Mouse (Mus musculus) heart, adult 9 months (tissue): Measurements from ENCODE around the gene Ivns1abp.
"Not testable (repeated sequence)": the region's sequence is repeated elsewhere in the genome, so short reads cannot be mapped to it uniquely, and the experiment has no call there.

Source experiments
- DNase-seq, 2 experiments: peaks; one replicate each; pipeline ENCODE4 v3.0.0; 2022; ENCODE audit warnings: low spot score in 2 of 2

Ivns1abp gene

GRCm38 (mm10) chr1:151341321-151342044, 2.8 kb upstream of the Ivns1abp start:
- DNase-seq: peak in 1 of 2 experiments; percentile 43

DNA sequence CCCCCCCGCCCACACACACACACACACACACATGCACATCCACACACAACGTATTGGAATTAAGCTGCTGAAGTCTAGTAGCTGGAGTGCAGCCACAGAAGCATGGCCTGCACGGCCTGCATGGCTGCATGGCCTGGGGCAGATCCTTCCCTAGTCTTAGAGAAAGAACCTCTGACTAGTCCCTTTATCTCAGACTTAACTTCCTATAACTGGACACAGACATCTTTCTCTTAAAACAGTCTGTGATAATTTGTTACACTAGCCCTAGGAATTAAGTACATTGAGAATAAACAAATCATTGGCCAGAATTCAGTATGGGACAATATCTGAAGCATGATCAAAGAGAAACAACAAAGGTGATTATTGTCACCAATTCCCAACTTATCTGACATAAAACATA, 2.0 kb upstream of the Ivns1abp start:
- no peak for DNase-seq

GRCm38 (mm10) chr1:151342968-151343367, 1.3 kb upstream of the Ivns1abp start:
- DNase-seq: peak; percentile 58 to 62

- peak; percentile 49 to 52 for DNase-seq
Observed at GRCm38 (mm10) chr1:151343571-151344282, 550 bp upstream of the Ivns1abp start.

GRCm38 (mm10) chr1:151345109-151345862, 1.0 kb downstream of the Ivns1abp start:
- DNase-seq: peak; percentile 92 to 93

- DNase-seq: no peak
Observed at GRCm38 (mm10) chr1:151345863-151346195, 1.6 kb downstream of the Ivns1abp start.

- no peak for DNase-seq
Observed at GRCm38 (mm10) chr1:151346681-151347127, 2.4 kb downstream of the Ivns1abp start.

GRCm38 (mm10) chr1:151348293-151348692, 4.0 kb downstream of the Ivns1abp start:
- DNase-seq: not testable (repeated sequence)

GRCm38 (mm10) chr1:151352911-151353310, 8.6 kb downstream of the Ivns1abp start:
- DNase-seq: no peak

DNA sequence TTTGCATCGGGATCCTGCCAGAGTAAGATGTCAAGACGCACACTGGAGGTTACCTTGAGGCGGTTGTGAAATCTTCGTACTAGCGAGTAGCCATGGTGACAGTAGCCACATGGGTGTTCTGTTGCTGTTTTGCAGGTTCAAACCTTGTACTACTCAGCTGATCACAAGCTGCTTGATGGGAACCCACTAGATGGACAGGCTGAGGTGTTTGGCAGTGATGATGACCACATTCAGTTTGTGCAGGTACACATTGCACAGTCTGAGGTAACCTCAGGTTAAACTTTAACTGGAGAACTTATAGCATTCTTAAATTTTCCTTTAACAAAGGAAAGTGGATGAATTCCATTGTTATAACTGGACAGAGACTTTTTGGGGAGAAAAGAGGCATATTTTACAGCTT, 11.7 kb downstream of the Ivns1abp start:
- no peak for DNase-seq

DNA sequence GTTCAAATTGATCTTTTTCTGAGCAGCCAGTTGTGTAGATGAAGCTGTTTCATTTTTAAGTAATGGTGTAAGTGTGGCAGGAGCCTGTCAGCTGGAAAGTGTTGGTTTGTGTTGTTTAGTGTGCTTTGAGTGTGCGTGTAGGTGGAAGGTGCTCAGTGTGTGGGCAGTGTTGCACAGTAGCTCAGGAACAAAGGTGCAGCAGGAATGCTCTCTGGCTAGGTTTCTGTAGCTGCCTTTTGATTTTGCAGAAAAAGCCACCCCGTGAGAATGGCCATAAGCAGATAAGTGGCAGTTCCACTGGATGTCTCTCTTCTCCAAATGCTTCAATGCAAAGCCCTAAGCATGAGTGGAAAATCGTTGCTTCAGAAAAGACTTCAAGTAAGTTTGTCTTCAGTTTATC, 15.1 kb downstream of the Ivns1abp start:
- DNase-seq: no peak

DNA sequence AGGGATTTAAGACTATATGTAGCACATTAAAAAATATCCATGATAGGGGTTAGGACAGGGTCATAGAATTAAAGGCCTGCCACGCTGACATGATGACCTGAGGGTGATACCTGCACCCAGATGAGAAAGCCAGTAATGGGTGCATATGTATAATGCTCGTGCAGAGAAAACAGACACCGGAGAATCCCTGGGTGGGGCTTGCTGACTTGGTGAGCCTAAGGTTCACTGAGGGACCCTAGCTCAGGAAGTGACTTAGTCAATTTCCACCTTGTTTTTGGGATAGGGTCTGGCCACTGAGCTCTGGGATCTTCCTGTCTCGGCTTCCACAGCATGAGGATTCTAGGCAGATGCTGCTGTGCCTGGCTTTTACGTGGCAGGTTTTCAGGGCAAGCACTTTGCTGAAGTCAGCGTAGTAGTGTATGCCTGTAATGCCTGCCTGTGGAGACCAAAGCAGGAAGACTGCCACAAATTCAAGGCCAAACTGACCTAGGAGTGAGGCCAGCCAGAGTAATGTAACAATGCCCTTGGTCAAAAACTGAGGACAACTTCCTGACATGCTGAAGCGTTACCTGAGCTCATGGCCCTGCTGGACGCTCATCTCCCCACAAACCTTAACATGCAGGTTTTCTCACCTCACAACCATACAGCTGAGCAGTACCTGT, 22.8 kb downstream of the Ivns1abp start:
- DNase-seq: no peak

GRCm38 (mm10) chr1:151367721-151368324, 23.5 kb downstream of the Ivns1abp start:
- DNase-seq: no peak

DNA sequence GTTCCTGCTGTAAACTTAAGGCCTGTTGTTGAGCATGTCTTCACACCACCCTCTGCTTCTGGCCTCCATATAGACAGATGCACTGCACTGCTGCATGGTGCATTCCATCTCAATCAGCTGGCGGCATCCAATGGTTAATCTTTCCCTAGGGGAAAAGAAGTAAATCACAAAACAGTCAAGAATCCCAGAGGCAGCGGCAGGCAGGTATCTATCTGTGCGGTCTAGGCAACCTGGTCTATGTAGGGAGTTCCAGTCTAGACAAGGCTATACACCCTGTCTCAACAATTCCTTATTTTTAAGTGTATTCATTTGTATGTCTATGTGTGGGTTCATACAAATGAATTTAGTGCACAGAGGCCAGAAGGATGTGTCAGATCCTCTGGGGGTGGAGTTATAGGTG, 24.2 kb downstream of the Ivns1abp start:
- no peak for DNase-seq

GRCm38 (mm10) chr1:151370573-151370972, 26.3 kb downstream of the Ivns1abp start:
- no peak for DNase-seq

DNA sequence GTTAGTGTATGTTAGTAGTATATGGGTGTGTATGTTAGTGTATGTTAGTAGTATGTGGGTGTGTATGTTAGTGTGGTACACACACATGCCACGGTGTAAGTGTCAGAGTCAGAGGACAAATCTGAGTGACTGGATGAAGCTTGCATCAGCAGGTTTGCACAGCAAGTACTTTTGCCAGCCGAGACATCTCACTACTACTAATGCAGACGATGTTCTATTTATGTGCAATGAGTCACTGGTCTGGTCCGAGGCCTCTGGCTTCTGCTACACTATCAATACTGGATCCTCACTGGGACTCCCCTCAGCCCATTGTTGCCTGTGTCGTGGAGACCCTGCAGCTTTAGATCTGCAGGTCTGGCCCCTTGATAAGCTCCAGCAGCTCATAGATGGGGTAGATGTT, 27.3 kb downstream of the Ivns1abp start:
- no peak for DNase-seq

- DNase-seq: no peak
Observed at GRCm38 (mm10) chr1:151372823-151373222, 28.5 kb downstream of the Ivns1abp start.

DNA sequence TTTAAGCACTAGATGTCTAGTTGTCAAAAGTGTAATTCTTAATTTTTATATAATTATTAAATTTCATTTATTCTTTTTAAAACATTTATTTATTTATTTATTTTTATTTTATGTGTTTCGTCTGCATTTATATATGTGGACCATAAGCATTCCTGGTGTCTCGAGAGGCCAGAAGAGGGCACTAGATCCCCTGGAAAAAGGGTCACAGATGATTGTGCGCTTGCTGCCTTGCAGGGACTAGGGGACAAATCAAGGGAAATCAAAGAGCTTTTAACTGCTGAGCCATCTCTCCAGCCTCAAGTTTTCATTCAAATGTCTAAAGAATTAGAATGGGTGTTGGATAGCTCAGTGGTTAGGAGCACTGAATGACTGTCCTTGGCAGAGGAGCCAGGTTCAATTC, 33.1 kb downstream of the Ivns1abp start:
- DNase-seq: no peak

DNA sequence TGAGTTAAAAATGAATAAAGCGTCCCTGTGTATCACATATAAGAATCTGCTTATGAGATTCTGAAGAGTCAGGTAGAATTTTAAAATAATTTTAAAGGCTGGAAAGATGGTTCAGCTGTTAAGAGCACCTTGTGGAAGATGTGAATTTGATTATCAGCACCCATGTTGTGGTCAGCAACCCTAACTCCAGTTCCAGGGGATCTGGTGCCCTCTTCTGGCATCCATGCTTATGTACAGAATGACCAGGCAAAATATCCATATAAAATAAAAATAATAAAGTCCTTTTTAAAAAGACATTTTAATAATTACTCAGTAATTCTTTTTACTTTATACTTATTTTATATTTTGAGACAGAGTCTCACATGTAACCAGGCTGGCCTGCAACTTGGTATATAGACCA, 45.8 kb downstream of the Ivns1abp start:
- DNase-seq: no peak

DNA sequence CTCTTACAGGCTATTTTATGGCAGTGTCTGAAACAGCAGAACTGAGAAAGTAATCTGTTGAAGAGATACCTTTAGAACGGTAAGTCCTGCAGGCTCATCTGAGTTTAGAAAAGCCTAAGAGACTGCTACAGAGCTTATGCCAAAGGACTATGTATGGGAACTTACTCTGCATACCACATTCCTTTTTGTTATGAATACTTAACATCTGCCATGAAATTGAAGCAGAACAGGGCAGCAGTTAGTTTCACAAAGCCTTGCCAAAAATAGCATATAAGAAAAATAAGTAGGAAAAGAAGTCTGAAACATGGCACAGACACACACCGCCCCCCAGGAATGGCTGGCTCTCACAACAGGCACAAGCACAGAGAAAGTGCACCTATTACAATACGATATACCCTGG, 65.5 kb downstream of the Ivns1abp start:
- no peak for DNase-seq
